Mouse (Mus musculus) G1E (cell line): Measurements from ENCODE around the gene Samhd1.

Experiments
- CTCF ChIP-seq: IDR thresholded peaks from 2 replicates; pipeline ENCODE4 v1.5.1; 2012; ENCODE audit warnings: low read depth, low read length, inconsistent platforms, mixed read lengths
- GATA1 ChIP-seq: IDR thresholded peaks from 2 replicates; pipeline ENCODE4 v1.6.1; 2012; ENCODE audit warnings: borderline replicate concordance, low read length, inconsistent platforms, mixed read lengths
- GATA2 ChIP-seq: IDR thresholded peaks from 2 replicates; pipeline ENCODE4 v1.6.1; 2012; ENCODE audit warnings: low read depth, low read length, inconsistent platforms, borderline replicate concordance
- POLR2AphosphoS5 ChIP-seq: IDR thresholded peaks from 2 replicates; pipeline ENCODE4 v1.6.1; 2012; ENCODE audit warnings: low read depth, low read length, inconsistent platforms; ENCODE audit not compliant: insufficient replicate concordance
- TAL1 ChIP-seq: conservative IDR thresholded peaks from 2 replicates; pipeline ENCODE4 v1.6.1; 2012; ENCODE audit warnings: low read depth, low read length, inconsistent platforms, mixed read lengths

DNA sequence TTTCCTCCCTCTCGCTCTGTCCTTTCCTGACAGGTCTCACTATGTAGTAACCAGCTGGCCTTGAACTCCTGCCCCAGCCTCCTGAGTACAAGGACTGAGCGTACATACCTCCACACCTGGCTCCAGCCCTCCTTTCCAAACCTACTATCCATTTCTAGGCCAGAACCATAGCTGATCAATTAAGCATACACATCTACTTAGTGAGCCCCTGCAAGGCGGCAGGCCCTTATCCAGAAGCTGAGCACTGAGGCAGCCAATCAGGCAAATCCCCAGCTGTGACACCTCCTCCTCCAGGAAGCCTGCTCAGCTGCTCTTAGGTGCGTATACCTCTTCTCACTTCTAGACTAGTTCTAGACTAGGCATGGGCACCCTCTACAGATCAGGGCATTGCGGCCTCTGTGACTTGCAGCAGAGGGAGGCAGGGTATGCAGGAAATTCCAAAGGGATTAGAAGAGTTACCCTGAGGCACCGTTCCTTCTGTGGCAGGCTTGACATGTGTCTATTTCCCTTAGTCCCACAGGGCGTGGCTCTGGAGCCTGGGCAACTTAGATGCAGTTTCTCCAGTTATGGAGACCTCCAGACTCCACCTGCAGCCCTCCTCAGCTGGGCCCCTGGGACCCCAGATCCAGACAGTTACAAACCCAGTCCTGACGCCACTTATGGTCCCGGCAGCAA is 62.6 kb downstream of the Samhd1 start:
- TF ChIP-seq CTCF (no peak), POLR2AphosphoS5 (no peak), GATA2 (no peak), TAL1 (no peak), GATA1 (no peak)
